Mouse (Mus musculus) forebrain, embryonic 16.5 days (tissue): ENCODE measurements at regions not wholly inside any gene's neighbourhood (a gene's known extent, or its start where the extent isn't known, plus 50 kb on each side); places are given as distances from the start of the nearest gene placed in this dataset.

Experiments used
- ATAC-seq: fragments of 200-750 bp; cut with Nextera tagmentation; 2 replicates; pipeline ENCODE4 v1.8.0; 2017; ENCODE audit warnings: mild to moderate bottlenecking, moderate library complexity
- H3K27ac ChIP-seq: fragments of 300-500 bp; sonication (generic); 2 replicates; pipeline ENCODE4 v1.5.1; 2014; ENCODE audit warnings: low read length, control low read depth
- H3K27me3 ChIP-seq: fragments of 300-500 bp; sonication (generic); replicated peaks from 2 replicates; pipeline ENCODE4 v1.6.1; 2014; ENCODE audit warnings: low read length; ENCODE audit not compliant: control insufficient read depth, insufficient read depth
- H3K36me3 ChIP-seq: fragments of 300-500 bp; sonication (generic); 2 replicates; pipeline ENCODE4 v1.6.1; 2014; ENCODE audit not compliant: control insufficient read depth, insufficient read depth
- H3K4me1 ChIP-seq: fragments of 300-500 bp; sonication (generic); replicated peaks from 2 replicates; pipeline ENCODE4 v1.6.1; 2014; ENCODE audit warnings: low read length; ENCODE audit not compliant: control insufficient read depth, insufficient read depth
- H3K4me2 ChIP-seq: fragments of 300-500 bp; sonication (generic); 2 replicates; pipeline ENCODE4 v1.6.1; 2014; ENCODE audit warnings: mild to moderate bottlenecking, low read length, control low read depth
- H3K4me3 ChIP-seq: fragments of 300-500 bp; sonication (generic); replicated peaks from 2 replicates; pipeline ENCODE4 v1.5.1; 2014; ENCODE audit warnings: mild to moderate bottlenecking, low read length, control low read depth
- H3K9ac ChIP-seq: fragments of 300-500 bp; sonication (generic); replicated peaks from 2 replicates; pipeline ENCODE4 v1.6.1; 2014; ENCODE audit warnings: low read depth, low read length, control low read depth
- H3K9me3 ChIP-seq: fragments of 300-500 bp; sonication (generic); 2 replicates; pipeline ENCODE4 v1.6.1; 2016; ENCODE audit warnings: low read length; ENCODE audit not compliant: control insufficient read depth
- WGBS: fragments of 180-500 bp; shearing (Covaris S2); extraction: QIAGEN DNeasy Blood & Tissue Kit; methylation state at CpG from one replicate; pipeline ENCODE4 v1.1.7; 2014; 5-methylcytosine and 5-hydroxymethylcytosine counted together

DNA sequence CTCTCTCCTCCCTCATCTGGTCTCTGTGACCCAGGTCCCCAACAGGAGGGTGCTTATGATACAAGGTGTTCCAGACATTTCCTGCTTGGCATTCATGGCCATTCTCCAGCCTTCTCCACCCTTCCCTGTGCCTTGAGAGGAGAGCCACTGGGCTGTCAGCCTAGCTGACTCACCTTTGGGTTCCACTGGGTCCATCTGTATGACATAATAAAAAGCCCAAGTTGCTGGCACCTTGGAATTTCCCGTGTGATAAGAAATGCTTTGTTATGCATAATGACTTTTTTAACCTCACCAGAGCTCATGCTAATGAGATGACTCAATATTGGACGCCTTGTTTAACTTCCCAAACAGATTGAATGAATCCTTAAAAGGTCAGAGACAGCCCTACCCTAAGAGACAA, 236.2 kb downstream of the Fam43a start:
- no peaks in the 10 kb centered on the region for H3K4me1 ChIP-seq
- no peak overlapping the region for H3K27ac ChIP-seq
- no peak overlapping the region for H3K9ac ChIP-seq
- H3K9me3 ChIP-seq, result peaks cover 4% of the 10 kb centered on the region
- no peak overlapping the region for H3K4me2 ChIP-seq
- H3K27me3 ChIP-seq, result no peaks in the 10 kb centered on the region
- 39% methylated on average over 2 of the region's 2 CpGs for WGBS
- ATAC-seq, result no peak
- no peaks in the 10 kb centered on the region for H3K36me3 ChIP-seq
- H3K4me3 ChIP-seq, result no peak overlapping the region

- Histone ChIP-seq H3K4me3 (no peak overlapping the region), H3K27ac (no peak overlapping the region), H3K4me1 (no peaks in the 10 kb centered on the region), H3K9ac (no peak overlapping the region), H3K4me2 (no peak overlapping the region), H3K9me3 (no peaks in the 10 kb centered on the region), H3K36me3 (no peaks in the 10 kb centered on the region), H3K27me3 (no peaks in the 10 kb centered on the region)
- WGBS, result 72% methylated on average over 2 of the region's 2 CpGs
- ATAC-seq, result no peak
Observed at GRCm38 (mm10) chr16:30842831-30843230, 238.4 kb downstream of the Xxylt1 start.

- 55% methylated on average over 1 of the region's 1 CpGs for WGBS
- H3K36me3 ChIP-seq, result no peaks in the 10 kb centered on the region
- ATAC-seq, result no peak
- no peaks in the 10 kb centered on the region for H3K27me3 ChIP-seq
- H3K4me1 ChIP-seq, result no peaks in the 10 kb centered on the region
- no peak overlapping the region for H3K4me3 ChIP-seq
- H3K4me2 ChIP-seq, result no peak overlapping the region
- H3K9me3 ChIP-seq, result no peaks in the 10 kb centered on the region
- no peak overlapping the region for H3K9ac ChIP-seq
- no peak overlapping the region for H3K27ac ChIP-seq
Observed at GRCm38 (mm10) chr16:30852595-30852994, 228.6 kb downstream of the Xxylt1 start.

DNA sequence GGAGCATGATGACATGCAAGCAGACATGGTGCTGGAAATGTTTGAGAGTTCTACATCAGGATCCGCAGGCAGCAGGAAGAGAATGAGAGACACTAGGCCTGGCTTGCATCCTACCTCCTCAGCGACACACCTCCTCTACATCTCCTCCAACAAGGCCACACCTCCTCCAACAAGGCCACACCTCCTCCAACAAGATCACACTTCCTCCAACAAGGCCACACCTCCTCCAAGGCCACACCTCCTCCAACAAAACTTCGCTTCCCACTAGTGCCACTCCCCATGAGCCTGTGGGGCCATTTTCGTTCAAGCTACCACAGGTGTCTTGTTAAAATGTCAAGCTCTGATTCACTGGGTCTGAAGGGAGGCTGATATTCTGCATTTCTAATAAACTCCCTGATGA, 226.5 kb downstream of the Xxylt1 start:
- Histone ChIP-seq H3K4me1 (no peaks in the 10 kb centered on the region), H3K9ac (no peak overlapping the region), H3K27ac (no peak overlapping the region), H3K27me3 (no peaks in the 10 kb centered on the region), H3K4me3 (no peak overlapping the region), H3K4me2 (no peak overlapping the region), H3K36me3 (no peaks in the 10 kb centered on the region), H3K9me3 (no peaks in the 10 kb centered on the region)
- no peak for ATAC-seq
- 77% methylated on average over 4 of the region's 4 CpGs for WGBS

DNA sequence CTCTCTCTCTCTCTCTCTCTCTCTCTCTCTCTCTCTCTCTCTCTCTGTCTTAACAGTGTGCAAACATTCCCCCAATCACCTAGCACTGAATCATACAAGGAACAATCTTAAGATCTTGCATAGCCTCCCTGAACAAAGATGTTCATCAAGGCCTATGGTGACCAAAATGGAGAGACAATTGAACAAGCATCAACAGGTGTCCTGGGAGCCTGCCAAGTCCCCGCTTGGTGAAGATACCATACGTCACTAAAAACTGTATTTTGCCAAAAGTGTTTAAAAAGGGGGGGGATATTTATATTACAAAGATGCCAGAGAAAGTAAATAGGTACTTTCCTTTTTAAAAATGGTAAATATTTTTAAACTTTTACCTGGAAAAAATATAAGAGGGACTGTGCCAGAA, 223.6 kb downstream of the Xxylt1 start:
- Histone ChIP-seq H3K4me3 (no peak overlapping the region), H3K27ac (no peak overlapping the region), H3K9me3 (no peaks in the 10 kb centered on the region), H3K9ac (no peak overlapping the region), H3K4me2 (no peak overlapping the region), H3K27me3 (no peaks in the 10 kb centered on the region), H3K4me1 (no peaks in the 10 kb centered on the region), H3K36me3 (no peaks in the 10 kb centered on the region)
- no peak for ATAC-seq
- 56% methylated on average over 2 of the region's 2 CpGs for WGBS

DNA sequence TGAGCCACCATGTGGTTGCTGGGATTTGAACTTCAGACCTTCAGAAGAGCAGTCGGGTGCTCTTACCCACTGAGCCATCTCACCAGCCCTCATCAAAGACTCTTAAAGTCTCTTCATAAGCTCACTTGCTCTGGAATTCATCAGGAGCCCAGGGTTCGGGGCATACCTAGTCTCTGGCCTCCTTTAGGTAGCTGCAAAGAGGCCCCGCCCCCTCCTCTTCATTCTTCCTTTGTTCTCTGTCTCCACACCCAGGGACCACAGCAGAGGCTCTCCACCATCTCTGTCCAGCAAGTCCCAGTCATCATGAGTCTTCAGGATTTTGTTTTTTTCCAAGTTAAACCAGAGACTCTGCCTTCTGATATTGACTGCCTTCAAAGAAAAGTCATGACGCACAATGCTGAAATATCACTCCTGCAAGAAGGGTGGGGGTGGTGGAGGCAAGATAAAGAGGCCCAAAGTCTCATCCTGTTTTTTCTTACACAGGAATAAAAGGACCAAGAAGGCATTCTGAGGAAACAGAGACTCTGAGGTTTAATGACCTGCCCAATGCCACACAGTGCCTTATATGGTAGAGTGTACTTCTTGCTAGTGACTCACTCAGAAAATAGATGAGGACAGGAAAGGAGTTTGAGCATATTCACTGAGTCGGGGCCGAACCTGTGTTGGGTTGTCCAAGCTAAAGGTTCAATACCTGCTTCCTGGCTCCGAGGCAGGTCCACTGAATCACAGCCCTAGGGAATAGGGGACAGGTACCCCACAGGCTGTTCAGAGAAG, 211.9 kb downstream of the Xxylt1 start:
- H3K4me1 ChIP-seq, result peaks cover 12% of the 10 kb centered on the region
- no peak for ATAC-seq
- WGBS, result 92% methylated on average over 7 of the region's 7 CpGs

DNA sequence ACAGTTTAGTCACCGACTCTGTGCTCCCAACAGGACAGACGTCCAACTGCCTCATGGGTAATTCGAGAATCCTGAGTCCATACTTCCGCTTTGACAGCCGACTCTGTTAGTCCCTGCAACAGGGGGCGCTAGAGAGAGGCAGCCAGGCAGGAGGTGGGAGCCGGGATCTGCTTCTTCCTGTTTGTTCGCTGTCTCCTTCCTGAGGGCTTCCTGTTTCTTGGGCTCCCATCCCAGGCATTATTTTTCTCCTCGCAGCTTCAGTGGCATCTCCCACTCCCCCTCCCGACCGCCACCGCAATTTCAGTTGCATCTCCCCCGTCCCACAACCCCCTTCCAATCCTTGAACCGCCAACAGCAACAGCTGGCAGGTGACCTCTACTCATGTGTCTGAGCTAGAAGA, 211.1 kb downstream of the Xxylt1 start:
- Histone ChIP-seq H3K4me1 (peaks cover 12% of the 10 kb centered on the region), H3K27ac (no peak overlapping the region), H3K9ac (no peak overlapping the region), H3K27me3 (no peaks in the 10 kb centered on the region), H3K36me3 (no peaks in the 10 kb centered on the region), H3K9me3 (no peaks in the 10 kb centered on the region), H3K4me2 (no peak overlapping the region), H3K4me3 (no peak overlapping the region)
- no peak for ATAC-seq
- 82% methylated on average over 14 of the region's 14 CpGs for WGBS

More for the DNA sequence above, 211.9 kb downstream of the Xxylt1 start:
- H3K9me3 ChIP-seq, result no peaks in the 10 kb centered on the region
- no peak overlapping the region for H3K4me3 ChIP-seq
- H3K36me3 ChIP-seq, result no peaks in the 10 kb centered on the region
- H3K9ac ChIP-seq, result no peak overlapping the region
- H3K4me2 ChIP-seq, result no peak overlapping the region
- no peak overlapping the region for H3K27ac ChIP-seq
- H3K27me3 ChIP-seq, result no peaks in the 10 kb centered on the region

GRCm38 (mm10) chr16:30870676-30871075, 210.6 kb downstream of the Xxylt1 start:
- no peaks in the 10 kb centered on the region for H3K36me3 ChIP-seq
- no peaks in the 10 kb centered on the region for H3K27me3 ChIP-seq
- no peak overlapping the region for H3K9ac ChIP-seq
- ATAC-seq, result no peak
- no peaks in the 10 kb centered on the region for H3K9me3 ChIP-seq
- no peak overlapping the region for H3K27ac ChIP-seq
- 23% methylated on average over 2 of the region's 2 CpGs for WGBS
- peaks cover 12% of the 10 kb centered on the region for H3K4me1 ChIP-seq
- H3K4me2 ChIP-seq, result no peak overlapping the region
- no peak overlapping the region for H3K4me3 ChIP-seq

GRCm38 (mm10) chr16:30872147-30872546, 209.1 kb downstream of the Xxylt1 start:
- H3K27ac ChIP-seq, result no peak overlapping the region
- no peak overlapping the region for H3K4me2 ChIP-seq
- H3K4me3 ChIP-seq, result no peak overlapping the region
- WGBS, result 91% methylated on average over 5 of the region's 5 CpGs
- no peaks in the 10 kb centered on the region for H3K27me3 ChIP-seq
- H3K36me3 ChIP-seq, result no peaks in the 10 kb centered on the region
- no peak overlapping the region for H3K9ac ChIP-seq
- H3K9me3 ChIP-seq, result no peaks in the 10 kb centered on the region
- H3K4me1 ChIP-seq, result peaks cover 12% of the 10 kb centered on the region
- ATAC-seq, result no peak
